Mouse (Mus musculus): ENCODE measurements around the gene Dnase2a.

Gene Dnase2a

DNA sequence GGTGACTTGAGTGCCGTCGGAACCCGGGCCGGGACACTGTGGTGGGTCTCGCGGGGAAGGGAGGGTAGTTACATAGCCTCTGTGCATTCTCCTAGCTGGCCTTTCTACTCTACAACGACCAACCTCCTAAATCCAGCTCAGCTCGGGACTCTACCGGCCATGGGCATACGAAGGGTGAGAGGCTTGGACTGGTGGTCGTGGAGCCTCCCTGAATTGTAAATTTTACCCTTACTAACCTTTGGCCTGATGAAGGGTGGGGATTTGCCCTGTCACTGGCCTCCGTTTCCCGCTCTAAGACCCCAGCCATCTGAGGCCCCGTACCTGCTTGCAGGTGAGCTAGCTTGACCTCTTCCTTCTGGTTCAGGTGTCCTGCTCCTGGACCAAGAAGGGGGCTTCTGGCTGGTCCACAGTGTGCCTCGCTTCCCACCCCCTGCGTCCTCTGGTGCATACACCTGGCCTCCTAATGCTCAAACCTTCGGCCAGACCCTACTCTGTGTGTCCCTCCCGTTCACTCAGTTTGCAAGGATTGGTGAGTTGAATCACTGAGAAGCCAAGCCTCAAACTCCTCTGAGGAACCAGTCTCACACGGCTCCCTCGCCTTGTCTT, 905 bp downstream of the Dnase2a start:
- DNase-seq = no peak

DNA sequence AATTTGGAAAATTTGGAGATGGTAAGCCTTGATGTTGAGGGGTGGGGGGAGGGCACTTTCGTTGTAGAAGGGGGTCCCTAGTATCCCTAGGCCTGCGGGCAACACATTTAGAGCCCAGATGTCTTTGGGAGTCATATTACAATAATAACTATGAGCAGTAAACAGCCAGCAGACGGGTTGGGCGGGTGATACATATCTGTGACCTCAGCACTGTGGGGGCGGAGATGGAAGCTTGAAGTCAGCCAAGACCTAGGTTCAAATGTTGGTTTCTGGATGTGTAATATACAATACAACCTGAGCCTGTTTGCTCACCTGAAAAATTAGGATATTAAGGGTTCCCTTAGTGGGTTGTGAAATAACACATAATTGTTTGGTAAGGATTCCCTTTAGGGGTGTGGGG, 1.6 kb downstream of the Dnase2a start:
- no peak for DNase-seq

DNA sequence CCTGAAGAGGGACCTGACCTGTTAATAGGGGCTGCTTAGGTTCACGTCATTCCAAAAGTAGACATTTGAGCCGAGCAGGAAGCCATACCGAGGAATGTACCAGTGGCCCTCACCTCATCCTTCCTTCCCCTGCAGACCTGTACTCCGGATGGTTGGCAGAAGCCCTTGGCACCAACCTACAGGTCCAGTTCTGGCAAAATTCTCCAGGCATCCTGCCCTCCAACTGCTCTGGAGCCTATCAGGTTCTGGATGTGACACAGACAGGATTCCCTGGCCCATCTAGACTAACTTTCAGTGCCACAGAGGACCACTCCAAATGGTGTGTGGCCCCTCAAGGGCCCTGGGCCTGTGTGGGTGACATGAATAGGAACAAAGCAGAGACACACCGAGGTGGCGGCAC, 2.2 kb downstream of the Dnase2a start:
- no peak for DNase-seq

DNA sequence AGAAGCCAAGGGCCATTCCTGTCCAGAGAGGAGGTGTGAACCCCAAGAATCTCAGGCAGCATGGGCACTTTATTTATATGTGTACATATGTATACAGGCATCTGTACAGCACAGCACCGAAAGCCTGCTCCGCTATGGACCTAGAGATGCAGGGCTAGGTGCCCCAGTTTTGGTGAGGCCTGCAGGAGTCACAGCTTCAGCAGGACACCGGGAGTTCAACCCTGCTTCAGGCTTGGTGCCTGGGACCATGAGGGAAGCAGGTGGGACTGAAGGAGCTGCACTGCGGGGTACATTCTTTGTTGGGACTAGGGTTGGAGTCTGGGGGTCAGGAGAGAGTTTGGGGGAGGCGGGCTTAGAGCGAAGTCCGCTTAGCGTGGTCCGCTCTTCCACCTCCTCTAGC, 3.5 kb downstream of the Dnase2a start:
- DNase-seq = no peak

DNA sequence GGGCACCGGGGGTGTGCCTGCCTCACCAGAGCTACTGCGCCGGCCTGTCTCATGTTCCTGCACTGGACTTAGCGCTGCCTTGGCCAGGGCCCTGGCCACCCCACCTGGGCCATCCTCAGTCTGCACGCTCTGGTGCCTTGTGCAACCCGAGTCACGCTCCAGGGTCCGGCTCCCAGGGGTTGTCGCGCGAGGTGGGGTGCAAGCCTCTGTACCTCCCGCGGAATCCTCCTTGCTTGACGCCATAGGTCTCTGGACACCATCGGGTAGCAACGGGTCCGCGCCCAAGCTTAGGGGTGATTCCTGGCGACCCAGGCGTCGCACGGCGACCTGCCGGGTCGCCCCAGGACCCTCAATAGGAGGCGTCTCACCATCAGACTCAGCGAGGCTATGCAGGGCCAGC, 4.0 kb downstream of the Dnase2a start:
- no peak for DNase-seq

DNA sequence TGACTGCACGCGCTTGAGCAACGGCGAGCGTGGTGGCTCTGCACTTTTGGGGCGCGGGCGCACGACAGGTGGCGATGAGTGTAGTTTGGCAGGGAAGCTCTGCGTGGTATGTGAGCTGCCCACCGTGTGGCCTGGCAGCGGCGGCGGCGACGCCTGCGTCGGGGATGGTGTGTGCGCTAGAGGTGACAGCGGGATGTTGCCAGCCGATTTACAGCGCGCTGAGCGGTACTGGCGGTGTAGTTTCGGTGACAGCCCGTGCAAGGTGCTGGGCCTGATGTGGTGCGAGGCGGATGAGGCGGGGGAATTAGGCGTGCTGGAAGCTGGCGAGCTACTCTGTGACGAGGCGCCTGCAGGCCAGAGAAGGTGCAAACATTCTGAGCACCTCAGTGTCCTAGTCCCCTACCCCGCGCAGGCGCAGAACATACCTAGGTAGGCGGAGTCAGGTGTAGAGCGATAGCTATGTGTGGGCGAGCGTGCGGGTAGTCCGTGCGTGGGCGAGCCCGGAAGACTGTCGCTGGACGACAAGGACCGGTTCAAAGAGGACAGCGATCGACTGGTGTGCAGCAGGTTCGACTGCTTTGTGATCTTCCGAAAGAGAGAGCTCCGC, 4.6 kb downstream of the Dnase2a start:
- peak; percentile 73 for DNase-seq

DNA sequence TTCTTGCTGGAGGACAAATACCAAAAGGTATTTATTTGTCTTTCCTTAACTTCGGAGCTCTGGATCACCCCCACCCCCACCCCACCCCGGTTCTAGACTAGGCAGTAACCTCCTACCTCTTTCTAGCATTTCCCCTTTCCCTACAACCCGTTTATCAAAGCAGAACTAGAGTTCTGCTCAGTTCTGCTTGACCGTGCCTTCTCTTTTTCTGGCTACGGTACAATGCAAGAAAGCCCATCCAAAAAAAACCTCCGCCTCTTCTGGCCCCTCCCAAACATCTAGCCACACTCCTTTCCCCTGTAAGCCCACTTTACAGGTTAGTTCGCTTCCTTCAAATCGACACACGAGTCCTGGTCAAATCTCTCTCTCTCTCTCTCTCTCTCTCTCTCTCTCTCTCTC, 5.1 kb downstream of the Dnase2a start:
- no peak for DNase-seq

DNA sequence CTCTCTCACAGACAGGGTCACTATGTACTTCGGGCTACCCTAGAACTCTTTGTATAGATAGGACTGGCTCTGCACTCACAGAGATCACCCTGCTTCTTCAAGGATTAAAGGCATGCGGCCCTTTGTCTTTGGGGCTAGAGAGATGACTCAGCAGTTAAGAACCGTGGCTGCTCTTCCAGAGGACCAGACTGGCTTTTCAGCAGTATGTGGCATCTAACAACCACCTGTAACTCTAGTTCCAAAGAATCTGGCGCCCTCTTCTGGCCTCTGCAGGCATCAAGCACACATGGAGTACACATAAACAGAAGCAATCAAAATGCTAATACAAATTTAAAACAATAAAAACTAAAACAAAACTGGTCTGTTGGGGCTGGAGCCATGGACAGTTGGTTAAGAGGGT, 5.6 kb downstream of the Dnase2a start:
- peak; percentile 37 for DNase-seq

DNA sequence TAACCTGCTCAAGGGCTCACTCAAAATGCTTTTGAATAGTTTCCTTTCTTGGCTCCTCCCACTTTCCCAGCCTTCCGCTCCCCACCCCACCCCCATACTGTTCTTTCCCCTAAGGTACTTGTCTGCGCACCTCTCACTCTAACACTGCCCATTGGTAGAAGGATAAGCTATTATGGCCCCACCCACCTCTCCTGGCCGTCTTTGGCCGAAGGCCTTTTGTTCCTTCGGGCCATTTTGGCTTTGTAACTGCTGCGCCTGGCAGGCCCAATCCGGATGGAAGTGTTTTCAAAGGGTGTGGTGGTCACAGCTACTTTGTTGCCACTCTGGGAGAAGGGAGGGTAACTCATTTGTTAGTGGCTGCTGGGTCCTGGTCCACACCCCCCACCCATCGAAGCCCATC, 6.9 kb downstream of the Dnase2a start:
- DNase-seq = no peak

DNA sequence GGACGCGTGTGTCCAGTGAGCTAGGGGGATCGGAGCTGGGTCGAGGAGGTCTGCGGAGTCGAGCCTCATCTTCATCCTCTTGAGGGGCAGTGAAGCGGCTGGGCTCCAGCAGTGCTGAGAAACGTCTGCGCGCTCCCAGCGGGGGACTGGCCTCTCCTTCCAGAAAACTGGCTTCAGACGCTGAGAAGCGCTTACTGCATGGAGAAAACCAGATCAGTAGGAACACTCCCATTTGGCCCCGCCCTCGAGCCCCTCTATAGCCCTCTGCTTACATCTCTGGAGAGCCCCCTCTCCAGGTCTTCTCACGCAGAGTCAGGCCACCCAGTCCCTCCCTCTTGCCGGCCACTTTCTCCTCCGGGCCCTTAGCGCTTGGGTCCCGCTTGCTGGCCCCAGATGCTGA, 9.4 kb downstream of the Dnase2a start:
- no peak for DNase-seq

DNA sequence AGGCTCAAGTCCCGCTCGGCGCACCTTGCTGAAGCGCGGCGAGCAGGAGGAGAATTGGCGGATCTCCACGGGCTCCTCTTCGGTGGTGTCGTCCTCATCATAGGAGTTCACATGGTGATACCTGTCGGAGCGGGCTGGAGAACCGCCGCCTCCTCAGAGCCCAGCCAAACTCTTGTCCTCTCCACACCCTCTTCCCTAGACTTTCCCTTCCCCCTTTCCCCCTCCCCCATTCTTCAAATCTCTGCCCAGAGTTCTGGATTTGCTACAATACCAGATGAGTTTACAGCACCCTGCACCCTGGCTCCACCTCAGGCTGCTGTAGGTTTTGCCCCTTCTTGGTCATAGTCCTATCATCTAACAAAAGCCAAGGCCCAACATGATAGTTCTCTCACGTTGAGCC, 10.3 kb downstream of the Dnase2a start:
- no peak for DNase-seq

DNA sequence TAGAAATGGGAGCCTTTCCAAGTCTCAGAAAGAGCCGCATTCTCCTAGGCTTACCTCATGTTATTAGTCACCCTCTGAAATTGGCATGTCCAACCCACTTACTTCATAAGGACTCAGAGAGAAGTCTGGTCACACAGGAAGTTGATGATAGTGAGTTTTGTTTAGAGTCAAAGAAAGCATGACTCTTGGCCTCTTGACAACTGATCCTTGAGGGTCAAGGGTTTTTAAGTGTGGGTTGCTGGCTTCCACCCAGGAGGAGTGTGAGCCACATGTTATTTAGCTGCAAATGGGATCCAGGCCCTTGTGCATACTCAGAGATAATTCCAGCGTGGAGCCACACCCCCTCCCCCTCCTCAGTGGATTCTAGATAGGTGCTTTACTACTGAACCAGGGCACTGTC, 13.2 kb downstream of the Dnase2a start:
- peak; percentile 67 for DNase-seq

DNA sequence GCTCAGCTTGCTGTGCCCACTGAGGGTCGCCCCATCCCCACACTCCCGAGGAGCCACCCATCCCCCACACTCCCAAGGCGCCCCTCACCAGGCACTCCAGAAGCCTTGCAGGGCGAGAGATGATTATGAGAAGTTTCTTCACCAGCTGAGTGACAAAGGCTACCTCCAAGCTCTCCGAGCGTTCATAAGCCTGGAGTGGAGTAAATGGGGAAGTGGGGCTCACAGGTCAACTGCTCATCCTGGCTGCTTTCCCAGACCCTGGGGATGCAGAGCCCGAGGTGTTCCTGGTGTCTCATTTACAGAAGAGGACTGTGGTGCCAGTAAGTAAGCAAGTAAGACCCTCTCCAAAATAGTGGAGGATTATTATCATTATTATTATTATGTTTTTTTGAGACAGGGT, 17.2 kb downstream of the Dnase2a start:
- no peak for DNase-seq

DNA sequence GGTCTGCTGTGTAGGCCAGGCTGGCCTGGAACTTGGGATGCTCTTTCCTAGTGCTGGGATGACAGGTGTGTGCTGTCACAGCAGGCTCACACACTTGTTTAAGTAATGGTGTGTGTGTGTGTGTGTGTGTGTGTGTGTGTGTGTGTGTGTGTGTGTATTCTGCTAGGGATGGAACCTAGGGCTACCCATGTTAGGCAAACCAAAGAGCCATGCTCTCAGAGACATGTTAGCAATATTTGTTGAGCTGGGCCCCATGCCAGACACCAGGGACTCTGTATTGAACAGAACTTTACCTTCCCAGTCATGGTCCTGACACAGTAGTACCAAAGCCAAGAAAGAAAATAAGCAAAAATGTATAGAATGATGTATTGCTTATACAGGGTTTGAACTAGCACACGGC, 19.2 kb downstream of the Dnase2a start:
- DNase-seq = no peak

DNA sequence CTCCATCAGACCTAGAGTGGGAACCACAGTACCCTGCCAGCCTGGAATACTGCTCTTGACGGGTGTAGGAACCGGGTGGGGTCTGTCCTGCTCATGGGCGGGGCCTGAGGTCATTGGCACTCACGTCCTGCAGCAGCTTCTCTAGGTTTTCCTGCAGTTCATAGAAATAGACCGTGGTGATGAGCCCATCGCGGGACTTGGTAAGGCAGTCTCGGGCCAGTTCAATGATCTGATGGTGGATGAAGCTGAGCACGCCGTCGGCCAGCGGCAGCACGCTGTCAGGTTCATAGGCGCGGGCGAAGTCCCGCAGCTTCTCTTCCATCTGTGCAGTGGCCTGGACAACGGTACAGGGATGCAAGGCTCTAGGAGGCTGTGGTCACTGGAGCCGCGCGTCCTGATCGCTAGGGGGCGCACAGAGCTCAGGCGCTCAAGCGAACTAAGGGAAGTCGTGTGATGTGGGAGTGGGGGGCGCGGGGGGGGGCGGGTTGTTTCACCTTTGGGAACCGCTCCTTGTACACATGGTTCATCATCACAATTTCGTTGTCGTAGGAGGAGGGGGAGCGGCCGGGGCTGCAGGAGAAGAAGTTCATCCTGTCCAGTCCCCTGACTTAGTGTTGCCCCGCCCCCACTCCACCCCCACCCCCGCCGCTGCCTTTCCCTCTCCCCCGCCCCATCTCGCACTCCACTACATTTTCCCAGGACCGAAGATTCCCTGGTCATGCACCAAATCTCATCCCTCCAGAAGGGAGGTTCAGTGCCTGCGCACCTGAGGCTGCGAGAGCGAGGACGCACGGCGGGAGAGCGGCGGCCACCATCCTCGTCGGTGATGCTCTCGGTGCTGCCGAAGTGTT, 20.3 kb downstream of the Dnase2a start:
- DNase-seq = peak; percentile 75

DNA sequence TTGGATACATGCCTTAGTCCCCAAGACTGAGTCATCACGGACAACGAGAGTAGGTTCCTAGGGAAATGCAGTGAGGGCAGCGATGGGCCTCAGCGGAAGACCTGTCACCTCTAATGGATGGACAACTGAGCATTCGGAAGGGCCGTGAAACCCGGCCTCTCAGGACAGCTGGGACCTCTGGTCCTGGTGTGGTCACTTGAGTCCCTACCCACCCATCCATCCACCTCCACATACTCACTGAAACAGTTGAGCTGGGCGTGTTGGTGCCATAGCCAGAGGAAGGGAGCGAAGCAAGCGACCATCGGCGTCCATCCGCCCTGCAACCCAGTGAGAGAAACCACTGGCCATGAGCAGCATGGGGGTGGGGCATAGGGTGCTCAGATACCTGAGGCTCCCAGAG, 22.2 kb downstream of the Dnase2a start:
- DNase-seq = no peak

DNA sequence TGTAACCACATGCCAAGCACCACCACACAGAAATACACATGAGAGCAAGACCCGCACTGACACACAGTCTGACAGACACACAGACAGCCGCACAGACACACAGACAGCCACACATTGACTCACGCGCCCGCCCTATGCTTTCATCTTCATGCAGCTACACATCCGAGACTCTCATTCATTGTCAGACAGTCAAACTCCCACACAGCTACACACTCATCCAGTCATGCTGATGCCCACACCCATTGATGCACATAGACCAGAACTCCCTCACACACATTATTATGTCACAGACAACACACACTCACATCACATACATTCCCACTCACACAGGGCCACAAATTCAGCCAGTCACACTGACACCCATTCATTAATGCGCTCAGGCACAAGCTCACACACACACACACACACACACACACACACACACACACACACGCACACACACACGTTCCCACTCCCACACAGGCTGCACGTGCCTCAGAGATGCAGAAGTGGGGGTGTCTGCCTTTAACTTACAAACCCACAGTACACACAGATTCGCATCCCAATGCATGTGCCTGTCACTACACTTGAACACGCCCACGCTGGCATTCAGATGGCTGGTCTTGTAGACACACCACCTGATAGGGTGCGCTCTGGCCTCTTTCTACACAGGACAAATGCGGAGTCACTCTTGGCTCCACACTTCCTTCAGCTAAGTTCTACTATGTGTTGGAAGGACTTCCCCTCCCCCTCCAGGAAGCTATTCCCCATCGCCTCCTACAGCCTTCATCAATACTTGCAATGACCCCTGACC, 25.6 kb downstream of the Dnase2a start:
- DNase-seq = no peak

DNA sequence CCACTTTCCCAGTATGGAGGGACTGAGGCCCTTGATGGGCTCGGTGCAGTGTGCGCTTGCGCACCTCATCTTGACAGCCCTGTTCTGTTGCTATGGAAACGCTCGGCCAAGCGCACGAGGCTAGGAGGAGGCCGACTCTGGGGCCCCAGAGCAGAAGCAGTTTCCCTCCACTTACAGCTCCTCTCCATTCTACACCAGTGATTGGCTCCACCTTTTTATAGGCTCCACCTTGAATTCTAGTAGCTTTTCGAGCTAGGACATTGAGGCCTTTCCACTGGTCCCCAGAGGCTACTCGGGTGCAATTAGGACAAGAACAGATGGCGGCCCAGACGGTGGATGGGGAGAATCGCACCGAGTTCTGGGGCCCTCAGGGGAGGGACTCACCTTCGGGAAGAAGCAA, 26.5 kb downstream of the Dnase2a start:
- DNase-seq = no peak

DNA sequence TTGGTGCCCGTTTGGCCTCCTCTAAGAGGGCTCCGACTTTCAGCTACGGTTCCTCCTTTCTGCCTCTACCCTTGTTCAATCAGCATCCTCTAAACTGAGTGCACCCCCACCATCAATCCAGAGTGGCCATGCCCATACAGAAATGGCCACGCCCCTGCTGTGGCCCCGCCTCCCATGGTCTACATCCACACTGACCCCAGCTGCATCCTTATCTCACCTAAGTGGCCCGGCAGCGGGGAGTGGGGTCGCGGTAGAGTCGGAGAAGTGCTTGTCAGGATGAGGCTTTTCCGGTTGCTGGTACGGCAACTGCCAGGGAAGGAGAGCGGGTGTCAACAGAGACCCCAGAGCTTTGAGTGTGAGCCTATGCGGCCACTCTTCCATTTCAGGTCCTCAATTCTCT, 27.1 kb downstream of the Dnase2a start:
- no peak for DNase-seq

DNA sequence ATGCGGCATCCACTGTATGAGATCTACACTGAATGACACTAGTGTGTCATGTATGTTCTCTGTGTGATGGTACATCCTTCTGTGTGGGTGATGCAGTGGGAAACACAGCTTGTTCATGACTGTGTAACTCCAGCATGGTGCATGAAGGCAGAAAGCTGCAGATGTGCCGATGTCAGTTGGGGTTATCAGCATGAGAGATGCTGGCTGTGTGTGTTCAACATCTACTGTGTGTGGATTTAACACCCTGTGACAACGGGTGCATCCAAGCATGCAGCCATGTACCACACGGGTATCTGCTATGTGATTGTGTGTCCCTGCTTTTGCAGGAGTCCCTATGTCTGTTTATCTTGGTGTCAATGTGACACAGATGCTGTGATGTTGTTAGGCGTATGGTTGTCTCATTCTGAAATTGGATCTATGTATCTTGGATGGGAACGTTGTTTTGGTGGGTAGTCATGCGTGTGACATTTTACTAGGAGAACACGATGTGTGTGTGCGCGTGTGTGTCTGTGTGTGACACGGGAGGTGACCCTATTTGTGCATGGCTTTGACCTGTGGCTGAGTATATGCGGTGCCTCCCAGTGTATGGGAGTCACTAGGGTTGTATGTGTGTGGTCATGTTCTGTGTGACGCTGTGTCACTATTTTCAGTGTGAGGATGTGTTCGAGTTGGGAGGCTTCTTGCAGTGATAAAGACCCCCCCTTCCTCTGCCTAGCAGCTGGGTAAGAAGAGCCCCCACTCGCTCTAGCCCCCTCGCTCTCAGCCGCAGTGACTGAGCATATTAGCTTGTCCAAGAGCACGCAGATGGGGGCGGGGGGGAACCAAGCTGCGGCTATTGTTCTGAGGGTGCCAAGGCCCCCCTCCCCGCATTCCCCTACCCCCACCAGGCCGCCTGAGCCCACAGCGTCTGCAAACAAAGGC, 27.9 kb downstream of the Dnase2a start:
- no peak for DNase-seq

DNA sequence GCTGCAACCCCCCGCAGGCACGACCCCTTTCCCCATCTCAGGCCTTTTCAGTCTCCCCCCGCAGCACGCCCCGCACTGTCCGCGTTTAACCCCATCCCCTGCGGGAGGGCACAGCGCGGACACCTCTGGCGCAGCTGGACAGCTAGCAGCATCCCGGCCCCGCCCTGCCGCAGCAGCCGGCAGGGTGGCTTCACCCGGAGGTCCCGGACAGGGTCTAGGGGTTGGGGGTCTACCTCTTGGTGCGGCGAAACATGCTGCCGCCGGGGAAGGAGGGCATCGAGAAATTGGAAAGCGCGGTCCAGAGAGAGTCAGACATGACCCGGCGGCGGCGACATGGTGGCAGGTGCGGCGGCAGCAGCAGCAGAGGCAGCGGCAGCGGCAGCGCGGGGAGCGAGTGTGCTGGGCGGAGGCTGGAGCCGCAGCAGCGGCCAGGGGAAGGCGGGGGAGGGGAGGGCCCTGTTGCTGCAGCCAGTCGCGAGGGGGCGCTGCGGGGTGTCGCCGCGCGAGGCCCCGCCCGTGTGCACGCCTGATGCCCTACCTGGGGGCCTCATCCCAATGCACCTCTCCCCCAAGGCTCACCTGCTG, 28.7 kb downstream of the Dnase2a start, which contains the start of gene Mast1:
TSS of gene Mast1 (minus strand) at position 398 of the 585 bp plus-strand sequence.
- DNase-seq = peak; percentile 66

Data from lung, postnatal 14 days (tissue).